Mouse (Mus musculus) thymus, adult 2 months (tissue): ENCODE results near the gene Tmem9. TPM values are rescaled to one million over a fixed set of nuclear protein-coding genes. Genes with fewer than 3 reads are reported as not detected.

ENCODE experiments used
- DNase-seq: peaks from one replicate; pipeline ENCODE4 v3.0.0; 2021
- H3K27ac ChIP-seq: fragments of 200-500 bp; 2 replicates; pipeline ENCODE4 v1.5.1; 2012; ENCODE audit warnings: low read length, control low read depth; ENCODE audit not compliant: control insufficient read depth, insufficient read depth
- H3K27me3 ChIP-seq: fragments of 200-500 bp; 2 replicates; pipeline ENCODE4 v1.6.1; 2012; ENCODE audit warnings: mild to moderate bottlenecking, low read length, moderate library complexity, mixed read lengths; ENCODE audit not compliant: control insufficient read depth, insufficient read depth
- H3K36me3 ChIP-seq: fragments of 200-500 bp; 2 replicates; pipeline ENCODE4 v1.6.1; 2012; ENCODE audit warnings: mild to moderate bottlenecking, low read length, moderate library complexity; ENCODE audit not compliant: control insufficient read depth, insufficient read depth
- H3K4me1 ChIP-seq: fragments of 200-500 bp; replicated peaks from 2 replicates; pipeline ENCODE4 v1.6.1; 2012; ENCODE audit warnings: low read length; ENCODE audit not compliant: control insufficient read depth, insufficient read depth
- H3K4me3 ChIP-seq: fragments of 200-500 bp; 2 replicates; pipeline ENCODE4 v1.5.1; 2012; ENCODE audit warnings: mild to moderate bottlenecking, low read length, control low read depth, moderate library complexity; ENCODE audit not compliant: control insufficient read depth, insufficient read depth
- CTCF ChIP-seq: fragments of 200-500 bp; IDR thresholded peaks from 2 replicates; pipeline ENCODE4 v1.5.1; 2012; ENCODE audit warnings: mild to moderate bottlenecking, control low read depth, low read length, moderate library complexity, borderline replicate concordance; ENCODE audit not compliant: control insufficient read depth, poor library complexity, insufficient read depth; ENCODE audit errors: extremely low read depth
- POLR2A ChIP-seq: fragments of 200-500 bp; IDR thresholded peaks from 2 replicates; pipeline ENCODE4 v1.6.1; 2012; ENCODE audit warnings: mild to moderate bottlenecking, low read length, control low read depth, moderate library complexity; ENCODE audit not compliant: control insufficient read depth, poor library complexity, insufficient read depth; ENCODE audit errors: extremely low read depth
- WGBS: fragments of 180-500 bp; shearing (Covaris S2); methylation state at CpG from one replicate; pipeline ENCODE4 v1.1.7; 2018; 5-methylcytosine and 5-hydroxymethylcytosine counted together
- polyA plus RNA-seq: library from polyadenylated mRNA; depleted of rRNA; stranded (reverse); fragments of >200 nt; gene quantifications from 2 replicates; pipeline ENCODE4 v1.2.3, GENCODE M21; 2012

Gene Tmem9
- polyA plus RNA-seq, 1 experiment, result 86.9 TPM

- peaks cover 2% of the 10 kb centered on the region; the same call in 1 of the 2 replicates for H3K4me1 ChIP-seq
- TF ChIP-seq CTCF (no peak), POLR2A (no peak)
- DNase-seq, result peak; percentile 54
- whole genome bisulfite sequencing, result 6% methylated on average over 24 of the region's 24 CpGs
- peak overlapping the region; percentile 66 for H3K4me3 ChIP-seq
- H3K27ac ChIP-seq, result peak overlapping the region; percentile 33; the same call in 1 of the 2 replicates
- H3K27me3 ChIP-seq, result no peaks in the 10 kb centered on the region
- no peaks in the 10 kb centered on the region for H3K36me3 ChIP-seq
Measured at GRCm38 (mm10) chr1:136018390-136019189, 10.6 kb downstream of the Tmem9 start.

DNA sequence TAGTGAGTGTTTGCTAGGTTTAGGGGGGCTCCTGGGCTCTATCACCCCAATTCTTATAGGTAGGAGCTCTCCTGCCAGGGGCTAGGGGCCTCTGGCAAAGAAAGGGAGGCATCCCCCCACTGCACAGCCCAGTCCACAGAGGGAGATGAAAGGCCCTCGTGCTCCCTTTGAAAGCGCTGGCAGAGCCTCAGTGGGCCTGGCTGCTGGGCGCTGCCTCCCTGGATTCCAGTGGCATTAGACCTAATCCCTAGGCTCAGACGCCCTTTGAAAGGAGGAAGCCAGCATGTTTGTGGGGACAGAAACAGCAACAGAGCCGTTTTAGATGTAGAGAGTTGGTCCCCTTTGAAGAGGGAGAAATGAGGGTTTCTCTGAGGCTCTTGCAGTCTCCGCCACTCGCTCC is 22.3 kb downstream of the Tmem9 start:
- Histone ChIP-seq H3K27ac (no peak overlapping the region), H3K4me1 (no peaks in the 10 kb centered on the region), H3K4me3 (no peak overlapping the region), H3K36me3 (peaks cover 21% of the 10 kb centered on the region), H3K27me3 (no peaks in the 10 kb centered on the region)
- 91% methylated on average over 7 of the region's 7 CpGs for WGBS
- DNase-seq, result no peak
- TF ChIP-seq POLR2A, result no peak
- TF ChIP-seq CTCF, result no peak

DNA sequence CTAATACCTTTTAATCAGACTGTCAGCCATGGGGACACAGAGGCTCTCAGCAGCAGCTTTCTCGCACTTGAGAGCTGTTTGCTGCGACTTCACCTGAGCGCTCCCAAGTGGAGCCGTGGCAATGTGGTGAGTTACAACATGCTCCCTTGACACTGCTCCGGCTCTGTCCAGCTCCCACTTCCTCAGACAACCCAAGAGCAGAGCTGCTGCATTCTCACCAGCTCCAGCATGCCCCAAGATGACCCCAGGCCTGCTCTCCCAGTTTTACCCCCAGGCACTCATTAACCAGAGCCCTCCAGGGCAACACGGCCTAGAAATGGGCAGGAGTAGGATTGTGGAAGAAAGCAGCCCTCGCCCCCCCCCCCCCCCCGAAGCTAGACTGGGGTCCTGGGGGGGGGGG is 23.7 kb downstream of the Tmem9 start:
- TF ChIP-seq POLR2A, result no peak
- no peak for TF ChIP-seq CTCF
- DNase-seq, result no peak
- Histone ChIP-seq H3K27ac (no peak overlapping the region), H3K4me3 (no peak overlapping the region), H3K27me3 (no peaks in the 10 kb centered on the region), H3K36me3 (peaks cover 21% of the 10 kb centered on the region), H3K4me1 (no peaks in the 10 kb centered on the region)
- 95% methylated on average over 8 of the region's 8 CpGs for WGBS

GRCm38 (mm10) chr1:136032961-136033360 is 25.0 kb downstream of the Tmem9 start:
- Histone ChIP-seq H3K36me3 (peaks cover 21% of the 10 kb centered on the region), H3K27ac (no peak overlapping the region), H3K27me3 (no peaks in the 10 kb centered on the region), H3K4me1 (no peaks in the 10 kb centered on the region), H3K4me3 (no peak overlapping the region)
- no peak for DNase-seq
- 83% methylated on average over 7 of the region's 7 CpGs for WGBS
- TF ChIP-seq CTCF (no peak), POLR2A (no peak)

DNA sequence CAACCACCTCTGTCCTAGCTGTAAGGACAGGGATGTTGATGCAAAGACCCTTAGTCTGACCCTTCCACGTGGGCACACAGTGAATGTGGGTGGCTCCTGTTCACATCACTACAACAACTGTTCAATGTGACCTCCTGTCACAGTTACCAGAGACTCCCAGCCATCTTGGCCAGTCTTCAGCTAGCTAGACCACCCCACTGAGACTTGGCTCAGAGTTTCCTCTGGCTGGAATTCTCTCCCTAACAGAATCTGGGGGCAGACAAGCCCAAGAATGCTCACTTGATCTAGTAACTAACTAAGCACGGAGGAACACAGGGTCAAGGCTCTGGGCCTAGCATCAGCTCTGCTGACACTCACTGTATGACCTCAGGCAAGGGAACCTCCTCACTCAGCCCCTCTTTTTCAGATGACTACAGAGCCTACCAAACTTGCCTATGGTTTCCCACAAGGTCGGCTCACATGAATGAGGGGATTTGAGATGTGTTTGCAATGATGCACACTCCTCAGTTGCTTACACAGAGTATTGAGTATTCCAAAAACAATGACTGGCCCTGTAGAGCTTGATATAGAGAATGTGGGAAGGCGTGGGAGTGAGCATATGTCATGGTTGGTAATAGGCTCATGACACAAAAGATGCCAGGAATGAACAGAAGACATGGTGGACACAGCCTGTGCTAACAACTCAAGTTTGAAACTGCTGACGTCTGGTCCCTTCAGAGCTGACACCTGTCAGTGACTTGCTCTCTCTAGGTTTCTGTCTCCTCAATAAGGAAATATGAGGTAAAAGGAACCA is 31.0 kb downstream of the Tmem9 start:
- peaks cover 7% of the 10 kb centered on the region for H3K36me3 ChIP-seq
- 88% methylated on average over 5 of the region's 5 CpGs for WGBS
- TF ChIP-seq CTCF (no peak), POLR2A (no peak)
- H3K4me1 ChIP-seq, result no peaks in the 10 kb centered on the region
- no peaks in the 10 kb centered on the region for H3K27me3 ChIP-seq
- DNase-seq, result no peak
- no peak overlapping the region for H3K27ac ChIP-seq
- H3K4me3 ChIP-seq, result no peak overlapping the region

- Histone ChIP-seq H3K27ac (no peak overlapping the region), H3K4me1 (no peaks in the 10 kb centered on the region), H3K27me3 (no peaks in the 10 kb centered on the region), H3K36me3 (no peaks in the 10 kb centered on the region), H3K4me3 (no peak overlapping the region)
- TF ChIP-seq POLR2A, result no peak
- TF ChIP-seq CTCF, result no peak
- 47% methylated on average over 11 of the region's 11 CpGs for WGBS
- no peak for DNase-seq
Measured at GRCm38 (mm10) chr1:136040452-136040851, 32.5 kb downstream of the Tmem9 start.
